Mouse (Mus musculus) gastrocnemius, postnatal 10 days (tissue): ENCODE data around the gene Spata48. TPM values are rescaled to one million over a fixed set of nuclear protein-coding genes. Genes with fewer than 3 reads are reported as not detected.

ENCODE experiments used
- DNase-seq: peaks from one replicate; pipeline ENCODE4 v3.0.0; 2021; ENCODE audit warnings: mixed read lengths
- total RNA-seq, 2 experiments: library from RNA; stranded (reverse); gene quantifications; 2 replicates each; pipeline ENCODE4 v1.2.3; 2021

Gene Spata48
- total RNA-seq, 2 experiments from 2014 or later, result 0.89 to 1.6 TPM

DNA sequence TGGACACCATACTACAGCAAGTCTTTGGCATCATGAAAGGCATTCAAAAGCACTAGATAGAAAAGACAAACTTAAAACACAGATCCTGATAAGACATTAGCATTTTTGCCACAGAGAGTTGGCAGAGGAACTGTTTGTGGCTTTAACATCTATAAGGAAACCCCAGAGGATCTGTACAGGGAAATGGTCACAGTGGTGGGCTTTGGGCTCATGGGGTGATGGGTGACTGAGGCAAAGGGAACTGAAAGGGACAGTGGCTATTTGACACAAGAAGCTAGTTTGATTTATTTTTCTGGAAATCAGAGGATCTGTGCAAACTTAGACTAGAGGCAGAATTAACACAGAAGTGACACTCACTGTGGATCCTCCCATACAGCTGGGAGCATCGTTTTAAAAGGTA is 74.4 kb downstream of the Spata48 start:
- no peak for DNase-seq

DNA sequence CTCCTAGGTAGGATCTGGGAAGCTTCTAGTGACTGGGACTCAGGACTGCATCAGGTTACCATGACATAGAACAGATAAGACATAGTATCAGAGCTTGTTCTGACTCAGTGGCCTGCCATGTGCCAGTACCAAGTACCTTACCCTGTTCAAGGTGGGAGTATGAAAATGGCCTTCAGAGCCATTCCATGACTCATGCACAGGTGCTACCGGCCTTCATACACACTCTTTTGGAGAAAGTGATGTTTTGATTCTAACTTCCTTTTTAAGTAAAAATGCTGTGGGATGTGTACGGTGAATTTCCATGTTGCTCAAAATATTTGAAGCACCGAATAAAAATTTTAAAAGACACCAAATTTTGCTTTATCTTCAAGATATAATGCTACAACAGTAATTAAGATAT is 84.1 kb downstream of the Spata48 start:
- no peak for DNase-seq

DNA sequence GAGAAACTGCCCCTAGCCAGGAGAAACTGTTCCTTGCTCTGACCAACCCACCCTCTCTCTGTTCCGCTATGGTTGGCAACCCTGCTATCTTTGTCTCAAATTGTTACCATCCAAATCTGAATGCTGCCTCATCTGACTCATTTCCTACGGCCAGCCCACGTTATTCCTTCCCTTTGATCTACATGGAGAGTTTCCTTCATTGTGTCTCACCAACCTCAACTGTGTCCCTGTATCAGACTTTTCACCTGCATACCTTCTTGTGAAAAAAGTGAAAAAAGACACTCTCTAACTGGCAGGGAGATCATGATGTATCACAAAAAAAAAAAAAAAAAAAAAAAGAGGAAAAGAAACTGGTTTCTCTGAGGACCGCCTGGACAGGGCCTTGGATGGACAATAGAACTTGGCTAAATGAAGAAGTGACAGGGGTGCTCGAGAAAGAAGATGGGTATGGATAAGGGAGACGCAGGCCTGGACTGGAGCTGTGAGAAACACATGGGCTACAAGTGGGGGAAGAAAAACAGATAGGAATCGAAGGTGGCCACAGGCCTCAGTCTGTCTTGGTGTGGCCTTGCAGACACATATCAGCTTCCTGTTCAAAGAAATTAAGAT is 85.1 kb downstream of the Spata48 start:
- DNase-seq, result no peak

DNA sequence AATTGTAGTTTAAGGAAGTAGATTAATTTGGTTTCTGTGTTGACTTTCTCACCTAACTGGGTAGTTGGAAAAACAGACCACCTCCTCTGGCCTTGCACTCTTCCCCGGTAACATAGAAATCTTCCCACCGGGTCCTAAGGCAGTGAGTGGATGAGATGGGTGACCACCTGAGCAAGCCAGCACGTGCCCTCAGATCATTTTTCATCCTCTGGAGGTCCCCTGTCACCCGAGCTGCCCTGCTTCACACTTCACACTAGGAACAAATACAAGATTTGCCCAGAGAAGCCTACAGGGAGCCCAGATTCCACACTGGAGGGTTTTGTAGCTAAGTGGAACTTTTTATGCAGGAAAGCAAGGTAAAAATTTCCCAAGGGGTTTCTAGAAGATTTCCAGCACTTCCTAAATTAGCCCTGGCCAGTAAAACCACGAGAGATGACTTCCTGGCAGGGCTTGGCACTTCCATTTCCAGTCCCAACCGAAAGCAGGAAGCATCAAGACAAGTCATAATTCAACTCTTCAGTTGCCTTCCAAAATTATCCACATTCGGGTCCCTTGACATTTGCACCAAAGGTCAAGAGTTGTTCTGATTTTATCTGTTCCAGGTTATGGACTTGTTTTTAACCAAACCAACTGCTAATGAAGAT is 85.8 kb downstream of the Spata48 start:
- DNase-seq, result no peak

DNA sequence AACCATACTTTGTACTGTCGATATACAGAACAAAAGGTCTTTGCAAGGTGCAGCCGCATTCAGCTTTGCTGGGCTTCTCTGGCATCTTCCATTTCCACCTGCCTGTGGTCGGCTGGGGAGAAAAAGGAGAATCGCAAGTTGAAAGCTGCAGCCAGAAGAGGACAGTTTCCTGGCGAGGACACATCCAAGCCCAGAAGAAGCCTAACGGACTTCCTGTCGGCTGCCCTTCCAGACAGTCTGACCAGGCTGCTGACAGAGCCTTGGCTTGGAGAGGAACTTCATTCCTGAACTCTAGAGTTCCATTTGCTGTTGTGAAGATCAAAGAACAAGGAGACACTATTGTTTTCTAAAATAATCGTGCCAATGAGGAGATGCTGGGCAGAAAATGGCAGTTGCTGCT is 93.7 kb downstream of the Spata48 start:
- DNase-seq, result no peak

DNA sequence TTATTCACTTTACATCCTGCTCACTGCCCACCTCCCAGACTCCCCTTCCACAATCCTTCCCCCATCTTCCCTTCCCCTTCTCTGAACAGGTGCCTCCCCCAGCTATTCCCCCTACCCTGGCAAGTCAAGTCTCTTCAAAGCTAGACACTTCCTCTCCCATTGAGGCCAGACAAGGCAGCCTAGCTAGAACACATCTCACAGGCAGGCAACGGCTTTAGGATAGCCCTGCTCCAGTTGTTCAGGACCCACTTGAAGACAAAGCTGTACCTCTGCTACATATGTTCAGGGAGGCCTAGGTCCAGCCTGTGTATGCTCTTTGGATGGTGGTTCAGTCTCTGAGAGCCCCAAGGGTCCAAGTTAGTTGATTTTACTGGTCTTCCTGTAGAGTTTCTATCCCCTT is 94.3 kb downstream of the Spata48 start:
- no peak for DNase-seq

DNA sequence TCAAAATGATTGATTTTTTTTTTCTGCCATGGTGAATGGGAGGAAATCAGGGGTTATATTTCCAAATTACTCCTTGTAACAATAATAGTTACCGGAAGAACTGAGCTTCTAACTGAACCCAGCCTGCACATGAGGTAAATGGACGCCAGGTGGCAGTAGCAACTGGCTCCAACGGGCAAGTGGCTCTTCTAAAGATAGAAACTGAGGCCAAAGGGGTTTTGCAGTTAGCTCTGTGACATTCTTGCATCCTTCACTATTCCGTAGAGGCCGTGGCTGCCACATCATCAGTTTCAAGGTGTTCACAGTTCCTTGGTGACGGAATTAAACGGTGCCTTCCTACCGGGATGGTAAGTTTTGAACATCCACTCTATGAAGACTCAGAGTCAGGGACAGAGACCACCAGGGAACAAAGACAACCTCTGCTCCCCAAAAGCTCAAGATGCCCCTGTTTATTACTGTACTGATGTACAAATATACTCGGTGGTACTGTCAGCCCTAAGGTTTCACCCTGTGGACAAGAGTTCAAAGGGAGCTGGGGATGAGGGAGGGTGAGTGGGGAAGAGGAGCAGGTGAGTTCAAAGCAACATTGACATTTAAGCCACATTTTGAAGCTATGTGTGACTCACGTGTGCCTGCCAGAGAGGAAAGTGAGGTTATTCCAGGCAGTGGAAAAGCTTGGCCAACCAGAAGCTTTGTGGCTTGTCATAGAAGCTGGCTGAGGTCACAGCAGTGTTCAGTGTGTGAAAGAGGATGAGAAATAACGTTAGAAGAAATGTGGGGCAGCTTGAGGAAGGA is 95.5 kb downstream of the Spata48 start:
- peak; percentile 41 for DNase-seq

DNA sequence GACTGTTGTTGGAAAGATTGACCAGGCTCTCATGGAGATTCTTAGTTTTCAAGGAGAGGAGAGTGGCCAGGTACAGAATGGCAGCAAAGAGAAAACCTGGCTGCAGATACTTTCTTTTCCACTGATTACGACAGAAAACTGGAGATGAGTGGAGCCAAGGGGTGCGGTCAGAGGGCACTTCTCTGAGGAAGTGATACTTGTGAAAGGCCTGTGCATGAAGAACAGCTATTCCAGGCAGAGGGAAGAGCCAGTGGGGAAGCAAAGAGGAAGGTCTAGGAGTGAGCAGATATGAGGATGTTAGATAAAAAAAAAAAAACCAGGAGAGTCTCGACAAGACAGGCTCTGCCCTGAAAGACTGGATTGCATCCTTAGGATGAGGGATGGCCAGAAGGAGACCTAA is 96.8 kb downstream of the Spata48 start:
- no peak for DNase-seq

DNA sequence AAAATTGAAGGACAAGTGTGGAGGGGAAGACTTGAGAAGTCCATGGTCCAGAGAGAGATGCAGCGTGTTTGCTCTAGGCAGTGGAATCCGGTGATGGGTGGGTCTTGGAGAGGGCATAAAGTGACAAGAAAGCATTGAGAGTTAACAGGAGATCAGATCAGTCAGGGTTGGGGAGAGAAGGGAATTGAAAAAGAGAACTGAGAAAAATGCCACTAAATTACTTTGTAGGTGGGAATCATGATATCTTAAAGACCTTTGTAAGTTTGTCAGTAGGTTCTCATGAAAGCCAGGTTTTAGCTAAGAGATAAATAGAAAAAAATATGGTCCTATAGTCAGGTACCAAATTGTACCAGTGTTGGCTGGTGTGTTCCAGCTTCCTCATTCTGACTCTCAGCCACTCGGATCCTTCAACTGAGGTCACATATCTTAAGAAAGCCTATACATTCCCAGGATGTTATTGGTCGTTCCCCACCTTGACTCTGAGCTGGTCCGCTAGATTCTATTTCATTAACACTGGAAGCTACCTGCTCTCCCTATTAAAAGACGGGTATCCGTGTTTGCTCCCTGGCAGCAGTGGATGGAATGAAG is 97.3 kb downstream of the Spata48 start:
- DNase-seq, result no peak

DNA sequence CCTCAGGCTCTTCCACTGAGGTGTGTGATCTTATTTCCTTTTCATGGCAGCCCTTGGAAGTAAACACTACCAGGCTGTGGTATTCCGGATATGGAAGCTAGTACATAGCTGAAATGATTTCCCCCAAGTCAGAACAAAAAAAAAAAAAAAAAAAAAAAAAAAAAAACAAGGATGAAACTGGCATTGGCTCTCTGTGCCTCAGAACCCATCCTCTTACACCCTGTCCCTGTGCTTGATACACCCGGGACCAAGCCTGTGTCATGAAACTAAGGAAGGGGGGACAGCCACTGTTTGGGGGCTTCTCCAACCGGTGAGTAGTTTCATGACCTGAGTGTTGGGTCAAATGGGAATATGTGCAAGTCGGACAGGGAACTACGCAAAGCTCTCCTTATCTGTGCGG is 99.2 kb downstream of the Spata48 start:
- DNase-seq, result no peak

DNA sequence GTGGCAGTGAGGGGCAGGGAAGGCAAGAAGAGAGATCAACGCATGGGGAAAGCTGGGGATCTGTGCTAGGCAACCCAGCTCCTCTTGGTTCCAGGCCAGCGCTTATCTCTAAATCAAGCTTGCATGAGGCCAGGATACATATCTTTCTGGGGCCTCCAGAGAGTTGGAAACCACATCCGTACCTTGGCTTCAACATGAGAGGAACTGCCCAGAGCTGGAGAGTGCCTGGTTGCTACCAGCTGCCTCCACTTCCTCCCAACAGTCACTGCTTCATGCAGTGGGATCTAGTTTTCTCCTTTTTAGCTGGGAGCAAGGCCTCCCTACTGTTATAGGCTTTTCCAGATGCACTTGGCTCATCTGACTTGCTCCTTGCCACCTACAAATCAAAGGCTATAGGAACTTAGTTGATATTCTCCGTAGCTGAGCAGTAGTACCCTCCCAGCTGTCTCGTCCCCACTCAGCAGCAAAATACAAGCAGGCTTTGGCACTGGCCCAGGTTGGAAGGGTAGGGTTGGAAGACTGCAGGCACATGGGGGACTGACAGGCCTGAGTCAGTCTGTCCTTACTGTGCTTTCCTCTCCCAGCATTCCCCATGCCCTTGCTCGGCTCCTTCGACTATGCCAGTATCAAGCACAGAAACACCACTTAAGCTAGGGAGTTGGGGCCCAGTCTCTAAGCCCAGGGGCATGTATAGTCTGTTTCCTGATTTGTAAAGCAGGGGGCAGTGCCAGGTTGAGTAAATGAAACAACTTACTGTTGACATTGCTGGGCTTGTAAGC is 102.6 kb downstream of the Spata48 start:
- DNase-seq, result no peak

Other genes with a start within 250 kb of the Spata48 start
- under 1 TPM; 0.31 to 0.43 TPM for gene Zpbp, start 314 bp downstream of the Spata48 start, total RNA-seq
- not detected for gene 4930512M02Rik, start 165.7 kb downstream of the Spata48 start, total RNA-seq
- gene Ikzf1, start 222.9 kb downstream of the Spata48 start, total RNA-seq, result 1 to 10 TPM; 1.1 to 2.6 TPM